Mouse (Mus musculus): ENCODE results near the gene Abcc2. TPM values are rescaled to one million over a fixed set of nuclear protein-coding genes. Genes with fewer than 3 reads are reported as not detected.

The Abcc2 gene
- total RNA-seq (2021) = under 1 TPM; 0.17 to 0.54 TPM
- long read RNA-seq, experiment 1 = 0 reads
- long read RNA-seq, experiment 2 = 0 reads

- no peak for DNase-seq (ENCODE audit: low spot score in 2 of 2)
These were observed at the start of gene Abcc2 for GRCm38 (mm10) chr19:43781980-43782379. Gene Abcc2 (plus strand): TSS chr19:43782192.

DNA sequence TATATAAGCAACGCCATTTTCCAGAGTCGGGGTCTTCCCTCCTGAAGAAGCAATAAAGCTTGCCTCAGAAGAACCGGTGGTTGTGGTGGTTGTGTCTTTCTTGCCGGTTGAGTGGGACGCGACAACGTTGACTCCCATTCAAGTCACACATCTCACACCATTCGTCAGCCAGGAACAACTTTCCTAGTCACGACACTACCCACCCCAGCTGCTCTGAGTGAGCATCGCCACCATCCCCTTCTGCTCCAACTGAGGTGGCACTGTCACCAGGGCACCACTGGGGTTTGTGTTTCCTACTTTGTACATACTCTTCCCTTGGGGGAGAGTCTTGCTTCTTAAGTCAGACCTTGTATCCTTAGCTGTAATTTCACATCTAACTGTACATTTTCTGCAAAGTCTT lies 43.6 kb upstream of the Abcc2 start:
- DNase-seq (ENCODE audit: low spot score in 2 of 2) = no peak

DNA sequence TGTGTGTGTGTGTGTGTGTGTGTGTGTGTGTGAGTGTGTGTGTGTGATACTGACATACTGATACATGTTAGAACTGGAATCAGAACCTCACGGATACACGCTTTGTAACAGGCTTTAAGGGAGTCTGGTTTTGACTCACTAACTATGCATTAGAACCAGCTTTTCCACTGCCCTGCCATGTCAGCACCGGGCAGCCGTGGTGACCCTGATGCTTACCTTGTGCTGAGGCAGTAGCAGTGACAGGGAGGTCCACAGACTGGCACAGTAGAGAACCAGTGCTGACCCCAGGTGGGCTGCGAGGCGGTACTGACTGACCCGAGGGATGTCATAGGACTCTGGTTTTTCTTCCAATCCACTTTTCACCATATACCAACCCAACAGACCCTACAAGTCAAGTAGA lies 38.6 kb upstream of the Abcc2 start:
- no peak for DNase-seq (ENCODE audit: low spot score in 2 of 2)

DNA sequence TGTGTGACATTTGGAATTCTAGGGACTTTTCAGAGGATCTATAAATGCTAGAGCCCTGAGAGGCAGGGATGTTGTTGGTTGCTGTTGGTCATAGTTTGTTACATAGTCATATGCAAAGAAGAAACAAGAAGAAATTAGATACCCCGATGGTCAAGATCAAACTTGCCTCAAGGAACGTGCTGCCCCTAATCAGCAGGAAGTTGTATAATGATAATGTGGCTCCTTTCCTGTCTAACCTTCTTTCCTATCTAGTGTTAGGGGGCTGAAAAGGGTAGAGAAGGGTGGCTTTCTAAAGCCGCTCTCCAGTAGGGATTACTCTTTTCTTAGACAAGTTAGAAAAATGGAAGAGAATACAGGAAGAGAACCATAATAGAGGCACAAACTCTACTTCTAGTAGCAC lies 36.3 kb upstream of the Abcc2 start:
- DNase-seq (ENCODE audit: low spot score in 2 of 2) = no peak

GRCm38 (mm10) chr19:43747877-43748276 lies 34.1 kb upstream of the Abcc2 start:
- DNase-seq (ENCODE audit: low spot score in 2 of 2) = no peak

GRCm38 (mm10) chr19:43750008-43750407 lies 32.0 kb upstream of the Abcc2 start:
- no peak for DNase-seq (ENCODE audit: low spot score in 2 of 2)

- DNase-seq (ENCODE audit: low spot score in 2 of 2) = peak; percentile 97 to 98
These were observed 29.3 kb upstream of the Abcc2 start, which contains the start of the genes Cutc and Cox15 for GRCm38 (mm10) chr19:43752489-43753225. Gene Cutc (plus strand): TSS chr19:43752996. Gene Cox15 (minus strand): TSS chr19:43753000.

GRCm38 (mm10) chr19:43753226-43753835 lies 28.7 kb upstream of the Abcc2 start:
- DNase-seq (ENCODE audit: low spot score in 2 of 2) = peak; percentile 79 to 92

GRCm38 (mm10) chr19:43754237-43754636 lies 27.8 kb upstream of the Abcc2 start:
- no peak for DNase-seq (ENCODE audit: low spot score in 2 of 2)

DNA sequence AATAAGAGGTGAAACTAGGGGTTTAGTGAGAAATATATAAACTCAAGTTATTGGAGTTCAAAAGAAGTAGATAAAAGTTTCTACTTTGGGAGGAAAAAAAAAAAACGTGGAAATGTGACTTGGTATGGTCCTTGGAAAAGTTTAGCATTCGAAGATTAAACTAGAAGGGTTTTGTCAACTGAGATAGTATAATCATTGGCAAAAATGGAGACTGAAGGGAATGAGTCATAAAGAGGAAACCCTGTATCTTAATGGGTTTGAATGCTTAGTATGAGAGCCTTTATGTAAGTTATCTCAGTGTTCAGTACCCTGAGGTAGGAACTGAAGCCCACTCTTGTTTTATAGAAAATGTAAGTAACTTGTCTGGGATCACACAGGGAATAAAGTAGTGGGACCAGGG lies 27.1 kb upstream of the Abcc2 start:
- no peak for DNase-seq (ENCODE audit: low spot score in 2 of 2)

GRCm38 (mm10) chr19:43760504-43760903 lies 21.5 kb upstream of the Abcc2 start:
- DNase-seq (ENCODE audit: low spot score in 2 of 2) = peak; percentile 34 to 67

DNA sequence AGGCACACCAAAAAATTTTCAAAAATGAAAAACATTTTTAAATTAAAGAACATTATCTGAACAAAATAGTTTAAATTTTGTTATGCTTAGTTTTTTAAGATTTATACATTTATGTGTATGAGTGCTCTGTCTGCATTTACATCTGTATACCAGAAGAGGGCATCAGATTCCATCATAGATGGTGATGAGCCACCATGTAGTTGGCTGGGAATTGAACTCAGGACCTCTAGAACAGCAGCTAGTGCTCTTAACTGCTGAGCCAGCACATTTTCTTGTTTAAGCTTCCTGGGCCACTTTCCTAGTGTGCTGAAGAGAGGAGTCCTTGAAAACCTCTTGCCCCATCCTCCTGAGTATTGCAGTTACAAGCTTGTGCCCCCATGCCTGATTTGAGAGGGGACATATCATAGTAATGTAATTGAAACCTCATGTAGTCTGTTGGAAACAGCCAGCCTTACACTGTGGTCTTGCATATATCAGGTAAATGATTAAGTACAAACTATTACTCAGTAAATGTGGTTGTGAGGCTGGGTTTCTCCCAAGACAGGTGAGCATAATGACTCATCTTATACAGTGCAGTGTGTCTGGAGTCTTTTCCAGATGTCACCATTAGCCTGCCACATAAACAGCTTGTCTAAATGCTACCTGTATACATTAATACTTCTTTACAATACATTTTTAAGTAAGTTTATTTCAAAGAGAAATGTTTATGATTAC lies 20.3 kb upstream of the Abcc2 start:
- DNase-seq (ENCODE audit: low spot score in 2 of 2) = no peak

DNA sequence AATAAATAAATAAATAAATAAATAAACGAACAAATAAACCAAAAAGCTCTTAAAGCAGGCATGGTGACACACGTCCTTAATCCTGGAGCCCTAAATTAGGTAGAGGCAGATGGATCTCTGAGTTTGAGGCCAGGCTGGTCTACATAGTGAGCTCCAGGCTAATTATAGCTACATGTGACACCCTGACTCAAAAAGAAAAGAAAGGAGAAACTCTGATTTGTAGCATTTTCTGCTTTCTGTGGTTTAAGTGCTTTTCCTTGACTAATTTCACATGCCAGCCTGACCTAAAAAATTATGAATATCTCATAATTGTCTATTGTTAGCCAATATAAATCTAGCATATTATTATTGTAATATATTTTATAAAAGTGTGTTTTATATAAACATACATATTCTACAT lies 19.6 kb upstream of the Abcc2 start:
- DNase-seq (ENCODE audit: low spot score in 2 of 2) = no peak

- no peak for DNase-seq (ENCODE audit: low spot score in 2 of 2)
These were observed 15.5 kb upstream of the Abcc2 start for GRCm38 (mm10) chr19:43766451-43766850.

GRCm38 (mm10) chr19:43767549-43768322 lies 14.3 kb upstream of the Abcc2 start:
- no peak for DNase-seq (ENCODE audit: low spot score in 2 of 2)

GRCm38 (mm10) chr19:43769366-43769960 lies 12.5 kb upstream of the Abcc2 start:
- no peak for DNase-seq (ENCODE audit: low spot score in 2 of 2)

DNA sequence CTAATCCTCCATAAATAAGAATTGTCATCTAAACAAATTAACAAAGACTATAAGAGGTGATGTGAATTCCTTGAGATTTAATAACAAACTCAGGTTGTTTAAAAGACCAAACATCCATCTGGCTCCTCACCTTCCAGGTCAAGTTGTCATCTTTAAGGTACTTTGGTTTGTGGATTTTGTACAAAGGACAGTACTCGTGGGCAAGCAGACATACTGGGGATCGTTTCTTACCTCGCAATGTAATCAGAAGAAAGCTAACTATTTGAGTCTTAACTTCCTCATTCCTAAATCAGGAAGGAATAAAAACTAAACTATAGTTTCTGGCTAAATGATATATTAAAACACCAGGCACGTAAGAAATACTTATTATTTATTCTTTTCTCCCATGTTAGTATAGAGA lies 11.4 kb upstream of the Abcc2 start:
- no peak for DNase-seq (ENCODE audit: low spot score in 2 of 2)

DNA sequence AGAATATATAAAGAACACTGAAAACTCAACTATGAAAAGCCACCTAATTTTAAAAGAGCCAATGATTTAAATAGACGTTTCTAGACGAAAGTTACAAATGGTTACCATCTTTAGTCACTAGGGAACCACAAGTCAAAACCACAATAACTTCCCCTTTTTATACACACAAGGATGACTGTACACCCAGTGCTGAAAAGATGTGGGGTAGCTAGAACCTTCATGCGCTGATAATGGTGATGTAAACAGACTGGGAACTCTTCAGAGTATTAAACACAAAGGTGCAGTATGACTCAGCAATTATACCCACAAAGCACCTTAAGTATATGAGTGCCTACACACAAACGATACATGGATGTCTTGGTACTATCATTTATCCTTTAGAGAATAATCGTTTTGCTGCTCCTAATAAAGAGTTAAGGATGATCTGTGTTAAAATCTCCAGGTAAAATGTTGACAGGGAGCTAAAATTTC lies 10.5 kb upstream of the Abcc2 start:
- DNase-seq (ENCODE audit: low spot score in 2 of 2) = no peak

DNA sequence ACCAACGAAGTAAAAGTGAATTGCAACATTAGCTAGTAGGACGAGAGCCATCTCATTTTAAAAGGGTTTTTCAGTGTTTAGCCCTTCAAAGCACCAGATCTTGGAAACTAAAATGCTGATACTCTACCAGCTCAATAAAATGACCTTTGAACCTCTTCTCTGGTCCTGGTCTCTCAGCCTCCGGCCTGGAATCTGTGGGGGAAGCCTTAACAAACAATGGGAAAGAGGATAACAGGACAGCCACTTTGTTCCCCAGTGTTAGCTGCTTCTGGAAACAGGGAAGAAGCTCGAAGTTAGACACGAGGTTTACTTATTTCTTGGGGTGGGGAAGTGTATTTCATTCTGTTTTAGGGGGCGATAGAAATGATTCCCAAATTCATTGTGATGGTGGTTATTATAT lies 9.7 kb upstream of the Abcc2 start:
- no peak for DNase-seq (ENCODE audit: low spot score in 2 of 2)

- no peak for DNase-seq (ENCODE audit: low spot score in 2 of 2)
These were observed 6.6 kb upstream of the Abcc2 start for GRCm38 (mm10) chr19:43775433-43775832.

GRCm38 (mm10) chr19:43776561-43776960 lies 5.4 kb upstream of the Abcc2 start:
- no peak for DNase-seq (ENCODE audit: low spot score in 2 of 2)
